Mouse (Mus musculus): ENCODE measurements around the gene Slc22a3.
A peak's percentile ranks its signal among the peaks of the same experiment; 100 is the strongest.

The Slc22a3 gene

GRCm38 (mm10) chr17:12467642-12468041 lies 39.9 kb downstream of the Slc22a3 start:
- DNase-seq (ENCODE audit: low spot score) = no peak

DNA sequence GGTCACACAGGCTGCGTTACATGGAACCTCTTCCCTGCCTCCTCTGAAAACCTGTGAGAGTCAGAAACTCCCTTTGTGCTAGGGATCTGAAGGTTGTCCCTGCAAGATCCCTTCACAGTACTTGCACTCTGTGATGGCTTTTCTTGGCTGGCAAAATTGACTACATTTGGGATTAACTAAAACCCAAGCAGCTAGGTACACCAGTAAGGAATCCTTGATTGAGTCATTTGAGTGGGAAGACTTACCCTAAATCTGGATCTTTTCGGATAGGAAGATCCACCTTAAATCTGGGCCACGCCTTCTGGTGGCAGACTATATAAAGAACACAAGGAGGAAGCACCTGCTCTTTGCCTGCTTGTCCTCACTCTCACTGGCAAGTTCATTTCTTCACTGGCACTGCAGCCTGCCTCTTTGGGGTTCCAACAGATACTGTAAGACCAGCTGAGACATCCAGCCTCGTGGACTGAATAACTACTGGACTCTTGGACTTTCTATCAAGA lies 41.0 kb downstream of the Slc22a3 start:
- DNase-seq (ENCODE audit: low spot score) = no peak

DNA sequence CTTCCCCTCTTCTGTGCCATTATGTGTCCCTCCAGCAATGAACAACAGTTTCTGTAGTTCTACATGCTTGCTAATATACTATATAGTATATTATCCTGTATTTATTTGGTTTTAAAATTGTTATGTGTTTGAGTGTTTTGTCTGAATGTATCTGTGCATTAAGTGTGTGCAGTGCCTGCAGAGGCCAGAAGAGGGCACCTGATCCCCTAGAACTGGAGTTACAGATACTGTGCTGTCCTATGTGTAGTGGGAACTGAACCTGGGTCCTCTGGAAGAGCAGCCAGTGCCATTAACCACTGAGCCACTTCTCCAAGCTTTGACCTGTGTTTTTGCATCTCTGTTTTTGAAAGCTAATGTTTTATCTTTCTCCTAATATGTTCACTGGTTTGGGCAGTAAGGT lies 46.3 kb downstream of the Slc22a3 start:
- no peak for DNase-seq (ENCODE audit: low spot score)

DNA sequence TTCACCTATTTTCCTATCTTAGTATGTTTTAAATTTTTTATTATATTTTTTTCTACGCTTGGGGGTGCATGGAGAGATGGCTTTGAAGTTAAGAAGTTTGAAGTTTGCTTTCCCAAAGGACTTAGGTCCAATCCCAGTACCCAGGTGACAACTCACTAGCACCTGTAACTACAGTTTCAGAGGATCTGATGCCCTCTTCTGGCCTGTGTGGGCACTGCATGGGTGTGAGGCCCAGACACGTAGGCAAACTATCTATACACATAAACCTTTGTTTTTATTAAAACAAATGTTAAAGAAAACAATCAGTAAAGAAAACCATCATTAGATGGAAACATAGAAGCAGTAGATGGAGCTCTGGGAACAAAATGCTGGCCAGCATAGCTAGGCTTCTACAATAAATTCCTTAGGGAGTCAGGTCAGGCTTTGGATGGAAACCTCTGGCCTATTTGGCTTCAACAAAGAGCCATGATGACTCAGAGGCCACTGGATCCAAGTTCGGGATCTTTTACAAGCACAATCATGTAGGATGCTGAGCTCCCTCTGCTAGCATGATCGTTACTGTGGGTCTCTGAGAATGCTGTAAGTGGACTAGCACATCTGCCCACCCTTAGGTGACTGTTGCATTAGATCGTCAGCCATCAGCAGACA lies 52.2 kb downstream of the Slc22a3 start:
- DNase-seq (ENCODE audit: low spot score) = peak; percentile 24

- no peak for DNase-seq (ENCODE audit: low spot score)
Observed at GRCm38 (mm10) chr17:12453691-12454090, 53.8 kb downstream of the Slc22a3 start.

DNA sequence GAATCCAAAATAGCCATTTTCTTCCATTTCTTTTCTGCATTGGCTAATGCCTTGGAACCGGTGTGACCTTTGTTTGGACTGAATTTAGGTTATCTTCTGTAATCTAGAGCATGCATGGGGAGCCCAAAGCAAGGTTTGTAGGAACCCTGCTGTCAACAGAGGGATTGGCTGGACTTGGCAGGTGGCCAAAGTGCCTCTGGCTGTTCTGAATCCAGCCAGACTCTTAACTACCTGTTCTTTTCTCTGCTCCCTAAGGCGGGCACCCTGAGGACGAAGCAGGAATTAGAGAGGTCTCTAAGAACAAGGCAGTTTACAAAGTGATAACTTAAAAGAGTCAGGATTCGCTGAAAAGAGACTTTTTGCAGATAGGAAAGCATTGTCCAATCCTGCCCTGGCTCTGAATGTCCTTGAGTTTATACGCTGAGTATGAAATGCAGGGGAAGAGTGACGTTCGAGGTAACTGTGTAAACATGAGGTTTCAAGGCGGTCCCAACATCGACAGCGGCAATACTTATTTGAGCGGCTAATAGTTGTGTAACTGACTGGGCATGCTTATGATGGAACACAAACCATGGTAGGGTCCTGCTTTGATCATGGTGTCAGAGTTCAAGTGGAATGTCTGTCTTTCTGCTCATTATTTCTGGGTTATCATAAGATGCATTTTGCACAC lies 54.5 kb downstream of the Slc22a3 start:
- DNase-seq (ENCODE audit: low spot score) = no peak

GRCm38 (mm10) chr17:12451234-12451633 lies 56.3 kb downstream of the Slc22a3 start:
- DNase-seq (ENCODE audit: low spot score) = no peak

DNA sequence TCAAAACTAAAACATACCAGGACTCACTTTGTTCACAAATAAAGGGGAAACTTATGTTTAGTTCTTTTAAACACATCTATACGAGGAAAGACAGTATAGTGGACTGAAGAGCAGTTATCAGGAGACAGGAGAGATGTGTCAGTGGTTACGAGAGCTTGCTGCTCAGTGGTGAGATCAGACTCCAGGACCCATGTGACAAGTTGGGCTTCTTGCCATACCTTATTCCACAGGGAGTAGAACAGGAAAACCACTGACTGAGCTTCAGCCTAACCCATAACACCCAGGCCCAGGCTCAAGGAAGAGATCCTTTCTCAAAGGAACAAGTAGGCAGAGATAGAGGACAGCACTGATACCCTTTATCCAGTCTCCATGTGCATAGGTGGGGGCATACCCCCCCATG lies 62.9 kb downstream of the Slc22a3 start:
- no peak for DNase-seq (ENCODE audit: low spot score)

DNA sequence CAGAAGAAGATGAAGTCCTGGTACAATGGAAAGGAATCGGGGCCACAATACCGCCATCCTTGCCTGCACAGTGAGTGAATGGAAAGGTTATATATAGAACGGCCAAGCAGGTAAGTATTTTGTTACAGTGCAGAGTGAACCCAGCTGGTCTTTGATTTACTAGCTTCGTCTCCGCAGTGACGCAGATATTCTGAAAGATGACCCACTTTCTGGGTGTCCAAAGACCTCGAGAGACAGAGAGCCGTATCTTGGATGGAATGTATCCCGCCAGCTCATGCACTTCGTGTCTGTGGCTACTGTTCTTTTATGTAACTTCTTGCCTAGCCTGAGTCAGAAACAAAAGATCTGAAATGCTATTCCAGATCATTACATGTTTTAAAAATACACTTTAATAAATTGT lies 69.7 kb downstream of the Slc22a3 start:
- no peak for DNase-seq (ENCODE audit: low spot score)

DNA sequence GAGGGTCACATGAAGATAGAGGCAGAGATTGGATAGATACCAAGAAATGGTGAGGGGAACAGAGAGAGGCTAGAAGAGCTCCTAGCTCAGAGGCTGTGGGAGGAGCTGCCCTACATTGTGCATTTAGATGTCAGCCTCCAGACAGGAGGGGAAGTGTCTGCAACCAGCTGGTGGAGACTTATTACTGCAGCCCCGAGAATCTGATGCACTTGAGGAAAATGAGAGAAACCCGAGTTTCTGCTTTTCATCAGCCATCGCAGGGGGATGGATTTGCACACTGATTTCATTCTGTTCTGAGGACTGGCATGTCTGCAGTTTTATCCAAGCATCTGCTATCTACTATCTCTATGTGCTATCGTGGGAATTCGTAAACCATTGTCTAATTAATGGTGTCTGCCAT lies 75.8 kb downstream of the Slc22a3 start:
- DNase-seq (ENCODE audit: low spot score) = peak; percentile 47

GRCm38 (mm10) chr17:12428369-12428768 lies 79.1 kb downstream of the Slc22a3 start:
- DNase-seq (ENCODE audit: low spot score) = peak; percentile 43

GRCm38 (mm10) chr17:12427156-12427555 lies 80.3 kb downstream of the Slc22a3 start:
- no peak for DNase-seq (ENCODE audit: low spot score)

DNA sequence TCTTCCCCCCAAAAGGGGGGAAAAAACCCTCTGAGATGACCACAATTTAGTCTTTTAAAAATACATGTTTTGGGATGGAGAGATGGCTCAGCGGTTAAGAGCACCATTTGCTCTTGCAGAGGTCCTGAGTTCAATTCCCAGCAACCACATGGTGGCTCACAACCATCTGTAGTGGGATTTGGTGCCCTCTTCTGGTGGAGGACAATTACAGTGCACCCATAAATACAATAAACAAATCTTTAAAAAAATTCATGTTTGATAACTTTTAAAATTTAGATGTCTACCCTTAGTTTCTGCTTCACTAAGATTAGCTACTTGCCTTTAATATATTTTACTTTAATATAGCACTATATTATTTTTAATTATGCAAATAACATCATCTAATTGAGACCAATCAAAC lies 85.4 kb downstream of the Slc22a3 start:
- no peak for DNase-seq (ENCODE audit: low spot score)

DNA sequence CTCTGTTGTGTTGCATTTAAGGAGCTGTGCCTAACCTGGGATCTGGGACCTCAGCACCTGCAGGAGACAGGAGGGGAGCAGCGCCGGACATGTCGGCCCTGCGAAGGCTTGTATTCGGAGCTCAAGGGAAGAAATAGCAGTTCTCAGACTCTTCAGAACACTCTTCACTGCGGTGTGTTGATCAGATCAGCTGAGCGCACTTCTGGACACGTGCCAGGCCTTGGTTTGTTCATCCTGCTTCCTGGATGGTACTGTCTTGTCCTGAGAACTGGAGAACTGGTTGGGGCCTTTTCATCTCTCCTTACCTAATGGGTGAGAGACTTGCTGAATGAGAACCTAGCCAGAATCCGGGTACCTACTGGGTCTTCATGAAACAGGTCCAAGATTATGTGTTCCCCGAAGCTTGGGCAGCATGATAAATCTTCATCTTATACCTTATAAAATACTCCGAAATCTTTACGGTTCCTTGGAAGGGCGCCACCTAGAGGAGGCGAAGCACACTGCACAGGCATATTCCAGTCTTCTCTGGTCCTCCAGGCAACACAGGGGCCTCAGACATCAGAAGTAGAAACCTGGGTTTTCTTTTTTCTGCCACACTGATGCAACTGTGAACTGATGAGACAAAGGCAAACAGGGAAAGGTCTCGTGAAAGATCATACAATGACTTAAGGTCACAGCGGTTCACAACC lies 86.5 kb downstream of the Slc22a3 start:
- no peak for DNase-seq (ENCODE audit: low spot score)

- no peak for DNase-seq (ENCODE audit: low spot score)
Observed at GRCm38 (mm10) chr17:12419491-12420079, 87.9 kb downstream of the Slc22a3 start.

DNA sequence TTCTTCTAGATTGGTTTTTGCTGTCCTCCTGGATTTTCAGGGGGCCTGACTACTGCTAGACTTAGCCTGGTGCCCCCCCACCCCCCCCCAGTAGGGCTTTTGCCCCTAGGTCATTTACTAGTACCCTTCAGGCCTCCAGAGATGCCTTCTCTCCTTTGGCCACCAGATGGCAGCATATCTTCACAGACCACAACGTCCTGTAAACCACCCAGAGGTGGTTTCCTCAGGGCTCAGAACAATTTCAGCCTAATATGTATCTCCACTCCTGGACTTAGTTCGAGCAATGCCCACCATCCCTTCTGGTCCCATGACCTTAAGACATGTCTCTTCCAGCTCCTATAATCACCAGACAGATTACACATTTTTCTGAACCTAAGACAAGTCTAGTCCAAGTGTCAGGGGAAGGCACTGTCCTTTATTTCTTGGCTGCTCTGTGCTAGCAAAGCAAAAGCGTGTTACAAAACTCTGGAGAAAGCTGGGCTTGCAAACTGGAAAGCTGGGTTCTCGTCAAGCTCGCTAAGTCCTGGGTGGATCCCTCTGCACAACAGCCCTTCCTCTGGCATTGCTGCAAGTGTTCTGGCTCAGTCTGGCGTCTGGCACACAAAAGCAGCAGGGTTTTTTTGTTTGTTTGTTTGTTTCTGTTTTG lies 91.1 kb downstream of the Slc22a3 start:
- DNase-seq (ENCODE audit: low spot score) = peak; percentile 92

GRCm38 (mm10) chr17:12415741-12416140 lies 91.8 kb downstream of the Slc22a3 start:
- no peak for DNase-seq (ENCODE audit: low spot score)

DNA sequence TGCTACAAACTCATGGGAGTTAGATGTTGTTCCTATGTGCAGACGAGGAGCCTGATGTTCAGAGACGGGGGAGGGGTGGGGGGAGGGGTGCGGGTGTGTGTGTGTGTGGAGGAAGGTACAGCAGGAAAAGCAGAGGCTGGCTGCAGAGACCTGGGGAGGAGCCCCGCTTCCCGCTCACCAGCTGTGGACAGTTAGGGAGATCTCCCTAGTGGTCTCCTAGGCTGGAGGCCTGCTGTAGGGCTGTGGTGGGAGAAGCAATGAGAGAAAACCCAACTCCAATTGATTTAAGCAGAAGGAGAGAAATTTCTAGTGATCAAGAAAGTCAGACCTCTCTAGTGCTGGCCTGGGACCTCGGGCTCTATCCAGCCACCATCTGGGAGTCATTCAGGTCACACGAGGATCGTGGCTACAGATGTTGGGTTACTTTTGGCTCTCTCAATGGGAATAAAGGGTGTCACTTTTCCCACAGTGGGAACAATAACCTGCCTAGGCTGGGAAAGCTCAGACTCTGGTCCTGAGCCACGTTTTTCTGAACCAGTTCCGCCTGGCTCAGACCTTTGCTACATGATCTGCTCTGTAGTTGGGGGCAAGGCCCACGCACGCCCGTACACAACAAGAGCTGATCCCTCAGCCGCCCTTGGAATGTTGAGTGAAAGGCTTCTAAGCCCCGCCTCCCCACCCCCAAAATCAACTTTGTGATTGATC lies 92.3 kb downstream of the Slc22a3 start:
- no peak for DNase-seq (ENCODE audit: low spot score)

DNA sequence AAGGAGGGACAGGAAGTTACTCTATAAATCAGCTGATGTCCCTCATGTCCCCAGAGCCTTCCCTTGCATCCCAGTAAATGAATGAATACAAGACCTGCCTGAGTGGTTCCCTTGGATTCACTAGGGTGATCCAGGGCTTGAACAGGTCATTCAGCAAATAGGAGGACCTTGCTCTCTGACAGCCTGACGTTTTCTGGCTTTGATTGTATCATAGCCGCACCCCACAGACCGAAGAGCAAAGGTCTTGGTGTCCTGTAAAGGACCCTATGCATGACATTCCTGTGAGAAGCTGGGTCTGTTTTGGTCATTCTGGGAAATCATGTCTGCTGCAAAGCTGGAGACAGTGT lies 94.6 kb downstream of the Slc22a3 start:
- no peak for DNase-seq (ENCODE audit: low spot score)

DNA sequence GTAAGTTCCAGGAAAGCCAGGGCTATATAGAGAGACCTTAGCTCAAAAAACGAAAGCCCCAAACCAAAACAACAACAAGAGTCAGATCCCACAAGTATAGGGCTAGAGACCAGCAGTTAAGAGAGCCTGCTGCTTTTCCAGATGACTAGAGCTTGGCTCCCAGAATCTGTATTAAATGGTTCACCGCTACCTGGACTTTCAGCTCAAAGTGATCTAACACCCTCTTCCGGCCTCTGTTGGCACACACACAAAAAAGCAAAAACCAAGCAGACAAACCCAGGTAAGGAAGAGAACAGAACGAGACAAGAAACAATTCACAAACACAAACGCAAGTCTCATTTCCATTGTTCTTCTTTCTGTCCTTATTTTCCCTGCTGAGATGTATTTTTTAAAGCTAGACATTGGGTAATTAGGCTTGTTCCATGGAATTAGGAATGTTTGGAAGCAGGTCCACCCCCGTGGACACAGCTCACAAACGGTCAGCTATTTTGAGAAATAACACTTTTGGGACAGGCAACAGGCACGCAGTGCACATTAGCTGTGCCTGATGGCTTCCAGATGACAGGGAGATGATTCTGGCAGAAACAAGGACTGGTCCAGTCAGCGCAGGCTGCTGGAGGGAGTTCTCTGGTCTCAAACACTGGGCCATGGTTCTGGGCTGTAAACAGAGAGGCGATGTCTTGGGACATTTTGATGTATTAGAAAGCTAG lies 95.2 kb downstream of the Slc22a3 start:
- DNase-seq (ENCODE audit: low spot score) = no peak

DNA sequence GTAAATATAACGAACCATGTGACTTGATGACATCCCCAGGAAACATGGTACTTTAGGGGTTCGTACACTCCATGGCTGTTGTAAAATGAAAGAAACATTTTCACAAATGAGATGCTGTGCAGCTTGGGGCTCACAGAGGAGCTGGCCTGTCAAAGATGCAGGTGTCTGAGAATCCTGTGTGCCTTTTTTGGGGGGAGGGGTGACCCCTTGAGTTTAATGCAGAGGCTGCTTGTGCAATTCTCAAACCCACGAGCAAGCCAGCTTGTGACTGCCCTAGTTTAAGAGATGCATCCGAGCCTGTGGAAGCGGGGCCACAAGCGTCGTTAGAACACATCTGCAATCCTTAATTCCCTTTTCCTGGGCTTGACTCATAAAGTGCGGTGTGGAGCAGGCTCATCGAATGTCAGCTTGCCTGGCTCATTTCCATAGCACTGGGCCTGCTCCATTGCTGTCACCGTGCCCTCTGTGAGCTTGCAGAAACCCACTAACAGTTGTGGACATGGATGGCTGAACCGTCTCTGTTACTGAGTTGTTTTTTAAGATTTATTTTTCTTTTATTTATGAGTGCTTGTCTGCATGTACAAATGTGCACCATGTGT lies 98.1 kb downstream of the Slc22a3 start:
- DNase-seq (ENCODE audit: low spot score) = no peak
